Mouse (Mus musculus): ENCODE measurements around the gene Tmem120b. TPM values are rescaled to one million over a fixed set of nuclear protein-coding genes. Genes with fewer than 3 reads are reported as not detected.

Gene Tmem120b
- total and polyA plus RNA-seq, 3 experiments, result 5.6 to 6.8 TPM; not detected in 1

- TF ChIP-seq TAL1 (IDR thresholded peaks at IDR 0.05; ENCODE audit: low read length) (no peak), USF2 (IDR thresholded peaks at IDR 0.05; ENCODE audit: borderline replicate concordance in 1 of 2, insufficient read depth in 1 of 2, low read depth in 1 of 2, low read length in 2 of 2) (no peak), NELFE (IDR thresholded peaks at IDR 0.05; ENCODE audit: low read depth, low read length) (peak; percentile 57), ETS1 (IDR thresholded peaks at IDR 0.05; ENCODE audit: low read depth, low read length) (0 out of 2 replicates have a peak, but pooled peaks have one; percentile 36), GABPA (IDR thresholded peaks at IDR 0.05; ENCODE audit: low read depth, low read length) (no peak), RAD21 (IDR thresholded peaks at IDR 0.05; ENCODE audit: low read depth, low read length) (peak; percentile 84), MYC (IDR thresholded peaks at IDR 0.05; ENCODE audit: low read depth, low read length) (no peak), HCFC1 (IDR thresholded peaks at IDR 0.05; ENCODE audit: low read depth, low read length) (peak; percentile 41; the same call in 1 of the 2 replicates), MAX (IDR thresholded peaks at IDR 0.05; ENCODE audit: low read length) (no peak), ZC3H11A (IDR thresholded peaks at IDR 0.05; ENCODE audit: low read depth, low read length) (peak; percentile 63; the same call in 1 of the 2 replicates), TCF12 (IDR thresholded peaks at IDR 0.05; ENCODE audit: low read depth, low read length) (no peak)
Observed at GRCm38 (mm10) chr5:123067395-123067995, 720 bp upstream of the Tmem120b start (continued).

- H3K4me3 ChIP-seq (ENCODE audit: control insufficient read depth in 1 of 2, insufficient read depth in 1 of 2, low read depth in 2 of 2, low read length in 2 of 2), result no peak overlapping the region
- H3K27me3 ChIP-seq (ENCODE audit: control insufficient read depth in 1 of 2, insufficient read depth in 2 of 2, low read length in 2 of 2), result no peaks in the 10 kb centered on the region
- no peak for DNase-seq (ENCODE audit: low read depth, low spot score)
- H3K4me1 ChIP-seq (ENCODE audit: control insufficient read depth in 1 of 2, insufficient read depth in 2 of 2, low read length in 2 of 2), result peaks cover 0 to 6% of the 10 kb centered on the region in 2 experiments; a peak in 1 of 4 replicates
- no peaks in the 10 kb centered on the region for H3K9me3 ChIP-seq (replicated peaks; ENCODE audit: insufficient read depth, low read length)
- no peaks in the 10 kb centered on the region for H3K79me2 ChIP-seq (ENCODE audit: control insufficient read depth, insufficient read depth, low read length, poor library complexity)
- H3K36me3 ChIP-seq (ENCODE audit: control insufficient read depth in 1 of 2, insufficient read depth in 2 of 2, low read length in 2 of 2), result peaks cover 0 to 4% of the 10 kb centered on the region in 2 experiments; a peak in 1 of 4 replicates
- H3K9ac ChIP-seq (ENCODE audit: control insufficient read depth, low read depth, low read length, poor library complexity, severe bottlenecking), result no peak overlapping the region
- H3K27ac ChIP-seq (ENCODE audit: control insufficient read depth, low read depth, low read length), result no peak overlapping the region
- no peak for TF ChIP-seq ZKSCAN1 (IDR thresholded peaks at IDR 0.05; ENCODE audit: low read depth, low read length)
- TF ChIP-seq ZC3H11A (IDR thresholded peaks at IDR 0.05; ENCODE audit: low read depth, low read length), result no peak
- no peak for TF ChIP-seq E2F4 (IDR thresholded peaks at IDR 0.05; ENCODE audit: borderline replicate concordance, low read depth, low read length)
- TF ChIP-seq TAL1 (IDR thresholded peaks at IDR 0.05; ENCODE audit: low read length), result no peak
- TF ChIP-seq POLR2AphosphoS5 (IDR thresholded peaks at IDR 0.05; ENCODE audit: borderline replicate concordance, low read depth, low read length), result no peak
- TF ChIP-seq ZMIZ1 (IDR thresholded peaks at IDR 0.05; ENCODE audit: low read depth, low read length), result no peak
- no peak for TF ChIP-seq ELF1 (IDR thresholded peaks at IDR 0.05; ENCODE audit: low read depth, low read length)
- TF ChIP-seq TBP (IDR thresholded peaks at IDR 0.05; ENCODE audit: low read depth, low read length), result no peak
- no peak for TF ChIP-seq MAFK (IDR thresholded peaks at IDR 0.05; ENCODE audit: borderline replicate concordance, low read depth, low read length)
- TF ChIP-seq UBTF (IDR thresholded peaks at IDR 0.05; ENCODE audit: borderline replicate concordance, insufficient read depth, low read depth, low read length), result no peak
Observed at GRCm38 (mm10) chr5:123068714-123069113, 499 bp downstream of the Tmem120b start.
